Mouse (Mus musculus) layer of hippocampus, postnatal 14 days (tissue): ENCODE results near the gene Fras1. TPM values are rescaled to one million over a fixed set of nuclear protein-coding genes. Genes with fewer than 3 reads are reported as not detected.

ENCODE experiments used
- DNase-seq, 2 experiments: peaks; one replicate each; pipeline ENCODE4 v3.0.0; 2021 to 2022; ENCODE audit warnings: low spot score in 2 of 2, mixed read lengths in 1 of 2
- total RNA-seq, 2 experiments: library from RNA; stranded (reverse); gene quantifications; 2 replicates each; pipeline ENCODE4 v1.2.3; 2021

Fras1 gene
- total RNA-seq, 2 experiments from 2014 or later, result 11.8 to 13.9 TPM

DNA sequence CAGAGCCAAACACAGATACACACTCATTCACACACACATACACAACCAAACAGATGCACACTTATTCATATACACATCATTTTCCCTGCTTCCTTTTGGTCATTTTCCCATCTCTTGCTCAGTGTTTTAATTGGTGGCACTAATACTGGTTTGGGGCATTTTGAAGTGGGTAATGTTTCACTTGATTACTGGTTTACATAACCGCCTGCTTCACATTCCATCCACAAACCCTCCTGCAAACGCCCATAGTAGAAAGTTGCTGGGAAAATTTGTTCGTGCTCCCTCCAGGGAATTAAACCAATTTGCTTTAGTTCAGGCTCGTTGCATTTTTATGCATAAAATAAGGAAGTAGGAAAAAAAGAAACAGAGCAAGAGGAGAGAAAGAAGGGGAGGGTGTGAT lies 200.8 kb downstream of the Fras1 start:
- DNase-seq, result no peak

DNA sequence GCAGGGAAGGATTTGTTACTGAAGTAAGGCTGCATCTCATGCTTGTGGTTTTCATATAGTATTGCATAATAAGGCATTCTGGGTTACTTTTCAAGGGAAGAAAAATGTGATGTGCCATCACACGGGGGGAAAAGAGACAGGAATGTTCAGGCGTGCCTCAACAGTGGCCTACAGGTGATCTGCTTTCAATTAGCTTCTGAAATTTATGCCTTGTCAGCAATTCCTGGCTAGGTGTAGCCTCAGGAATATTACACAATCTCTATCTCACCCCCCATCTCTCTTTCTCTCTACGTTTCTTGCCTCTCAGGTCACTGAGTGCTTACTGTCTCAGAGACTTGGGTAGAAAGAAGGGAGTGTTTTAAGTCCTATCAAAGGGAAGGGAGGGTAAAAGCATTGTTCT lies 204.9 kb downstream of the Fras1 start:
- DNase-seq, result no peak

- no peak for DNase-seq
These were observed 206.2 kb downstream of the Fras1 start for GRCm38 (mm10) chr5:96579938-96580337.

DNA sequence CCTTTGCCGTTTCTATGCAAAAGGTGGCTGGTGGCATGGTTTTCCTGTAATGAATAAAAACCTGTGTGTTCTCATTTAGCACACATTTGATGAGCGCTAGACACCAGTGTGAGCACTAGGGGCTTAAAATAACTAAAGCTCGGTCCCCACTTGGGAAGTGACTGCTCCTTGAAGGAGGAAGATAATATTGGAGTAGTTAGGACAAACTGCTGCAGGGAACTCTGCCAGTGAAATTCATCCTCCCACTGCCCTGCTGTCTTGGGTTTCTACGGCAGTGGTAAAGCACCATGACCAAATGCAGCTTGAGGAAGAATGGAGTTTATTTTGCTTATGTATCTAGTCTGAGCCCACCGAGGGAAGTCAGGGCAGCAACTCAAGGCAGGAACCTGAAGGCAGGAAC lies 211.0 kb downstream of the Fras1 start:
- peak in 1 of 2 experiments; percentile 13 for DNase-seq

GRCm38 (mm10) chr5:96590621-96591020 lies 216.9 kb downstream of the Fras1 start:
- DNase-seq, result no peak

GRCm38 (mm10) chr5:96595793-96596192 lies 222.0 kb downstream of the Fras1 start:
- DNase-seq, result no peak

DNA sequence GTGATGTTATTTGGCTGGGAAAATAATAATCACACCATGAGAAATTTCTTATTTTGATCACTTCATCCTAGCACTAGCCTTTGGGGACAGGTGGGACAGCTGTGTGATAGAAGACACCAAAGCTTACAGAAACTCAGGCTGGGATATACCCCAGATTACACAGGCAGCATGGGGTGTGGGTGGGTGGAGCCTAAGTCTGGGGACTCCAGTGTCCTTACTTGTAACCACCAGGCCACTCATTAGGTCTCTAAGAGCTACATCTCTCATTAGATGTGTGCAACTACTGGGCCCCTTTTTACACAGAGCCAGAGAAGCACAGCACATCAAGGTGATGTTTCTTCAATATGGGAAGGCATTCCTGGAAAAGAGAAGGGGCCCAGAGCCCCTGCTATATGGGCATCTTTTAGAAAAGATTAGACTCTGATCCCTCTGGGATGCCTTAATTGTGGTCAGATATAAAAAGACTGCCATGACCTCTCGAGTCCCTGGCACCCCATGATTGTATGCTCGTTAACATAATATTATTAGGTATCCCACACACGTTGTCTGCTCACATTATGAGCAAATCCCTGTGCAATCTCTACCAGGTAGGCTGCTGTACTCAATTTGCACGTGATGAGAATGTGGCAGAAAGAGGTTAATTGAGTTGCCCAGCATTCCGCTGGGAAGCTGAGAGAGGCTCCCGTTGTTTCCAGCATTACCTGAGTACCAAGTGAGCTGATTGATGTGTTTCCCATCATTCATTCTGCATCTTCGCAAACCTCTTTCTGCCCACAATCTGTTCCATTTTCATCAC lies 230.4 kb downstream of the Fras1 start:
- no peak for DNase-seq

GRCm38 (mm10) chr5:96608036-96608435 lies 234.3 kb downstream of the Fras1 start:
- peak in 1 of 2 experiments; percentile 26 for DNase-seq

DNA sequence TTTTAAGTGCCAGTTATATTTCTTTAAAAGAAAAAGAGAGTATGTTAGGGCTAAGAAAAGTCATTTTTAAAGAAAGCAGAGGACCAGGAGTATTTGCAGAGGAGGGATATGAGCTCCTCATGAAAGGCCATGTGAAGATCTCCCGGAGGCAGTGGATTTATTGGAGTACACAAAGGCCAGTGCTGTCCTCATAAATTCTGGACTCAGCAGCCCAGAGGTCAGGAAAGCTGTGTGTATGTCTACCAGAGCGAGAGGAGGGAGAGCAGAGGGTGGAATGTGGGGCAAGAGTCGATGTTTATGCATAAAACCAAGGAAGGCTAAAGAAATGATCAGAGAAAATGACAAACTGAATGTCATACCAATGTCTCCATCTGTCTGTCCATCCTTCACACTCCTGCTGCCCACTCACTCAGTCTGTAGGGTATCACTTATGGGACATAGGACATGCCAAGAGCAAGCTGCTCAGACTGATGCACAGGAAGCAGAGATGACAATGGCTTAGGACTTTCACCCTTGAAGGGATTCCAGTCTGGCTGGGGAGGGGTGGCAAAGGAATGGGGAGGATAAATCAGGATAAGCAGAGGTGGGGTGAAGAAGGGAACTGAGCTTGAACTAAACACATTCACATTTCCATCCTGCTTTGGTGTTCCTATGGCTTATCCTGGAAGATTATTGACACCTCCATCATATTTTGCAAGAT lies 235.0 kb downstream of the Fras1 start:
- no peak for DNase-seq

DNA sequence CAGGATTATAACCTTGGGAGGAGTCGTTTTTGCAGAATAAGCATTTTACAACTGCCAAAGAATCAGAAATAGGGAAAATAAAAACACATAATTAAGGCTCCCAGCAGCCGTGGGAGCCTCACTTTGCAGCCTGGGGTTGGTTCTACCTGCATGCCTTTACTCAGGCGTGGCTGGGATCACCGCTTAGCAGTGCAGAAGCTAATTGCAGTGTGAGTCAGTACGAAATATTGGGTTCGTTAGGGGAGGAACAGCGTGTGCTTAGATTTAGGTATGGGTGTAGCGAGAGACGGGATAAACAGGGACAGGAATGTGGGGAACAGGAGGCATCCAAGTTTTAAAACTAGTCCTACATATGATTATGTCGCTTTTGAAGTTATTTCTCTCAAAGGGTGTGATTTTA lies 238.3 kb downstream of the Fras1 start:
- no peak for DNase-seq

DNA sequence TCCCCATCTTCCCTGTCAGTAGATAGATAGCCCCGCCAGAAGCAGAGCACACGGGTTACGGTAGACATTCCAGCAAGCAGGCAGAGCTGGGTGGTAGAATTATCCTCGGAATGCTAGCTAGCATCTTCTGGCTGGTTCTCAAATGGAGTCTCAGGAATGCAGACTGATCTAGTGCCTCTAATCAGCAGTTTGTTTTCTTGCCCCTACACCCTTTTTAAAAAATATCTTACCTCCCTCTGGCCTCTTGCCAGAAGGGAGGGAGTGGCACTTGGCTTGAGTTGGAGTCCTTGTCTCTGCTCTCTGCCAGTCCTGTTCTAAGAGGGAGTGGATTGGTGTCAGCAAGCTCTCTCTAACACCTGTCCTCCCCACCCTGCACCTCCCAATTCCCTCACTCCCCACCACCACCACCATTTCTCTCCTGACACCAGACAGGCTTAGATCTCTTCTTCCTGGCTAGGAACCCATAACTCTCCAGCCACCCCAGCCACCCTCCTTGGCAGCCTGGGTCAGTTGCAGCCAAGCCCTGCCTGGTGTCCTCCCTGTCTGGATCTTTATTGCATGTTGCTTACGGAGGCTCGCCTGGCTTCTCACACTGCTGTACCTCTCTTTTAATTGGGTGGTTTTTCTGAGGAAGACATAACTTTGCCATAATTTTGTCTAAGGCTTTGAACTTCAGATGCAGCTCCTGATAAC lies 243.3 kb downstream of the Fras1 start:
- DNase-seq, result no peak

DNA sequence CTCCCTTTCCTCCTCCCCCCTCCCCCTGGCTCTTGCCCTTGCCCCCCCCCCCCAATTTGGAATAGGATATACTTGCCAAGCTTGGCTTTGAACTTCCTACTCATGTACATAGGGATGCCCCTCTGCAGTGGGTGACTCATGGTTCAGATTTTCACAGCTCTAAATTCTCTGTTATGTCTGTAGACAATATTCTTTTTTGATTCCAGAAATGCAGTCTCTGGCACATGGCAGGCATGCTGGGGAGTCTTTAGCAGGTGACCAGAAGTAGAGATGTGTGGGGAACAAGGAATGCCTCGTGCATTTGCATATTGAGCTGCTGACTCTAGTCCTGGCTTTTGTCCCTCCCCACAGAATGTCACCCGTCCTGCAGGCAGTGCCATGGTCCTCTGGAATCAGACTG lies 244.3 kb downstream of the Fras1 start:
- DNase-seq, result no peak

GRCm38 (mm10) chr5:96620209-96620608 lies 246.5 kb downstream of the Fras1 start:
- DNase-seq, result no peak

- DNase-seq, result no peak
These were observed 246.9 kb downstream of the Fras1 start for GRCm38 (mm10) chr5:96620618-96621017.

DNA sequence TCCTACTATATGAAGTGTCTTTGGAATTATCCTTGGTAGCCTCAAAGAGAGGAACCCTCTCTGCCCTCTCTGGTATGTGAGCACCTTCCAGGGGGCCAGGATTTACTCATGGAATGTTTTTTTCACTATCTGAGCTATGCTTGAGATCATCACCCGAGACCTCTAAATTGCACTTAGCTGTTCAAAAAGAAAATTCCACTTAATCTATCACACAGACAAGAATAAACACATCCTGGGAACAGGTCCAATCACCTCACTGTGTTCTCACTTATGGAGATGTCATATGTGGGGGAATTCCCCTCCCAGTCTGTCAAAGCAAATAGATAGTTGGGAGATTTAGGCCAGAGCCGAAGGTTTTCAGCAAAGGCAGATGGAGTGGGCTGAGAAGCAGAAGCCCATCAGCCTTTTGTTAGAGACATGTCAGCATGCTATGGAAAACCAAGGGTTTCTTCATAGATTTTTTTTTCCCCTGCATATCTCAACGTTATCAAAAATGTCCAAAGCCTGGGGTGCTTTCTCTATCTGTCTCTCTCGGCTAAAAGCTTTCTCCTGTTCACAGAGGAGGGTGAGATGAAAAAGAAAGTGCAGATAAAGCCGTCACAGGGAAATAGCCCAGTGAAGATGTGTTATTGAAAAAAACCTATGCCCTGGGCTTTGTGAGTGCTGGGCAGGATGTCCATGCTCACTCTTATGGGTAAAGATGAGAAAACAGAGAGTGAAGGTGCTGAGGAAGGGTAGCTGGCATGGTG lies 249.0 kb downstream of the Fras1 start:
- no peak for DNase-seq

GRCm38 (mm10) chr5:96629851-96630250 lies 256.1 kb downstream of the Fras1 start:
- DNase-seq, result no peak

- DNase-seq, result no peak
These were observed 261.5 kb downstream of the Fras1 start for GRCm38 (mm10) chr5:96635146-96635862.

DNA sequence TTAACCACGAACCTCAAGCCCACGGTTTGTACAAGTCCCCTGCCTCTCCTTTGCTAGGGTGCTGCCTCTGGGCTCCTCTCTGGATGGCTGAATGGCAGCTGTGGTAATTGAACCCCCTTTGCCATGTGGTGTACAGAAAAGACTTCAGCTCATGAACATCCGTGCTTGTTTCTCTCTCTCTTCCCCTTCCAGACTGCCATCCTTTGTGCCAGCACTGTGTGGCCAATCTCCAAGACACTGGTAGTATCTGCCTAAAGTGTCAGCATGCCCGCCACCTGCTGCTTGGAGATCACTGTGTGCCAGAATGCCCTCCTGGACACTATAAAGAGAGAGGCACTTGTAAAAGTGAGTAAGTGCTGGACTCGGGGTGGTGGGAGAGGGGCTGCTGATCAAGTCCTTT lies 262.1 kb downstream of the Fras1 start:
- peak; percentile 56 to 60 for DNase-seq

DNA sequence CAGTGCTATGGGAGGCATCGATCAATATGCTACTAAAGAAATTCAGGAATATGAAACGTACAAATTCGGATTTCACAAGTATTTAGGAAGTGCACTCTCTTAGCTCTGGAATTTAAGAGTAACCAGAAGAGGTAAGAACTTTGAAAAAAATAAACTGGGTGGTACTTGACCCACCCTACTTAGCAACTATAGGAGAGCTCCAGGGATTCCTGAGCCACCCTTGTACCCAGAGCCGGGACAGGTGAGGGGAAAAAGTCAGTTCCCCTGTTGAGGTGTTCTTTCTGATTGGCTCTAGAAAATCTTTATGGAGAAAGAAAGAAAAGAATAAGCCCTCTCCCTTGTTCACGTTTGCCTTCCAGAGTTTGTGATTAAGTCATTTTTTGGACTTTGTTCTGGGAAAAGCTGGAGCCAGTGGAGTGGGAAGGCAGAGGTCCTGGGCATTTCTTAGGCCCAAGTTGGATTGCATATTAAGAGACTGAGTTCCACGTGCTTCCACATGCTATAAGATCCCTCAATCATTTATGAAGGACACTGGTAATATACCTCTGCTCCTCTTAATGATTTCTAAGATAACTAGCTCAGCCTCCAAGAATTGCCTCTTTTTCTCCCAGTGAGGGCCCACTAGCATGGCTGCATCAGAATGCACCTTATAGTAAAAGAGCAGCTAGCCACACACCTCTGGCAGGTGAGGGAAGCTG lies 265.6 kb downstream of the Fras1 start:
- no peak for DNase-seq

DNA sequence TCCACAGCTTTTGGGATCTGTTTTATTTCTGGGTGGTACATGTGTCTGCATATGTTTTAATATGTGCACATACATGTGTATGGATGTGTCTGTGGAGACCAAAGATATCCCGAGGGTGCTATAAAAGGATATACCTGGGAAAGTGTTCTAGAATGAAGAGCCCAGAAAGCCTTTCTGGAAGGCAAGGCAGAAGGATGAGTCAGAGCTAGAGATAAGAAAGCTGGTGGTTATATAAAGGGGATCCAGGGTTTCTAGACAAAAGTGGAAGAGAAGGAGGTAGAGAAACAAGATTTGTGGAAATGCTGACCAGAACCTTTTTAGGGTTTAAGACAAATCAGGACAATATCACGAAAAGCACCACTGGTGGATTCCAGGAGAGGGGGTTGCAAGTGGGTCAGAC lies 267.5 kb downstream of the Fras1 start:
- no peak for DNase-seq
